Mouse (Mus musculus) lung, embryonic 15.5 days (tissue): ENCODE measurements around the gene Nbl1. TPM values are rescaled to one million over a fixed set of nuclear protein-coding genes. Genes with fewer than 3 reads are reported as not detected.

Experiments
- ATAC-seq: fragments of 200-750 bp; cut with Nextera tagmentation; 2 replicates; pipeline ENCODE4 v1.8.0; 2017; ENCODE audit warnings: moderate number of reproducible peaks, borderline replicate concordance; ENCODE audit not compliant: low FRiP score, low TSS enrichment; ENCODE audit errors: extremely low read depth
- H3K27ac ChIP-seq: fragments of 300-500 bp; sonication (generic); 2 replicates; pipeline ENCODE4 v1.5.1; 2015; ENCODE audit warnings: moderate library complexity, mild to moderate bottlenecking, inconsistent platforms
- H3K27me3 ChIP-seq: fragments of 300-500 bp; sonication (generic); 2 replicates; pipeline ENCODE4 v1.6.1; 2015; ENCODE audit warnings: inconsistent platforms
- H3K36me3 ChIP-seq: fragments of 300-500 bp; sonication (generic); 2 replicates; pipeline ENCODE4 v1.6.1; 2015; ENCODE audit warnings: inconsistent platforms
- H3K4me1 ChIP-seq: fragments of 300-500 bp; sonication (generic); 2 replicates; pipeline ENCODE4 v1.6.1; 2015; ENCODE audit warnings: inconsistent platforms
- H3K4me2 ChIP-seq: fragments of 300-500 bp; sonication (generic); 2 replicates; pipeline ENCODE4 v1.6.1; 2015; ENCODE audit warnings: inconsistent platforms, mild to moderate bottlenecking, moderate library complexity
- H3K4me3 ChIP-seq: fragments of 300-500 bp; sonication (generic); 2 replicates; pipeline ENCODE4 v1.5.1; 2015; ENCODE audit warnings: mild to moderate bottlenecking, inconsistent platforms
- H3K9ac ChIP-seq: fragments of 300-500 bp; sonication (generic); 2 replicates; pipeline ENCODE4 v1.6.1; 2015; ENCODE audit warnings: inconsistent platforms
- H3K9me3 ChIP-seq: fragments of 300-500 bp; sonication (generic); 2 replicates; pipeline ENCODE4 v1.6.1; 2016; ENCODE audit warnings: inconsistent platforms
- WGBS: fragments of 180-500 bp; shearing (Covaris S2); methylation state at CpG from one replicate; pipeline ENCODE4 v1.1.7; 2015; 5-methylcytosine and 5-hydroxymethylcytosine counted together
- polyA plus RNA-seq: library from polyadenylated mRNA; unstranded; fragments of >200 nt; fragmentation: Nextera tagmentation; extraction: Ambion mirVana; gene quantifications from 2 replicates; pipeline ENCODE4 v1.2.1, GENCODE M21; 2015

Gene Nbl1
- polyA plus RNA-seq = 61.2 and 61.4 TPM in 2 replicates

GRCm38 (mm10) chr4:139092356-139093195, at the start of gene Nbl1:
TSS of gene Nbl1 (minus strand) at chr4:139092993.
- peak within 1 kb of the TSS; percentile 39 for H3K27ac ChIP-seq
- no peaks in the 10 kb centered on the region for H3K9me3 ChIP-seq
- under 1% methylated on average over 95 of the region's 105 CpGs for WGBS
- H3K9ac ChIP-seq = peak within 1 kb of the TSS; percentile 69
- H3K4me1 ChIP-seq = peaks cover 42% of the 10 kb centered on the region
- H3K4me2 ChIP-seq = peak within 1 kb of the TSS; percentile 95
- H3K4me3 ChIP-seq = peak within 1 kb of the TSS; percentile 71
- ATAC-seq = peak; percentile 60
- no peaks in the 10 kb centered on the region for H3K36me3 ChIP-seq
- peaks cover 11% of the 10 kb centered on the region; the same call in 1 of the 2 replicates for H3K27me3 ChIP-seq

DNA sequence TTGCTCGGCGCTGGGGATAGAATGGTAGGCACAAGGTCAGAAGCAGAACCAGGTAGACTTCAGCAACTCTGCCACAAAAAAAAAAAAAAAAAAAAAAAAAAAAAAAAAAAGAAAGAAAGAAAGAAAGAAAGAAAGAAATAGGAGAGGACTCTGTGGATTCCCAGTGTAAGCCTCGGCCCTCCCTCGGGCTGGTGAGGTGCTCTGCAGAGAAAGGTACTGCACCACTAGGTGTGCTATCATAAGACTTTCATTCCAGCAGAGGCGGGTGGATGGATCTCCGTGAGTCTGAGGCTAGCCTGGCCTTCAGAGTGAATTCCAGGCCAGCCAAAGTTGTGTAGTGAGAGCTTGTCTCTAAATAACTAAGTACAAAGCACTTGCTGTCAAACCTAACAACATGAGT, 49.0 kb upstream of the Nbl1 start:
- Histone ChIP-seq H3K36me3 (no peaks in the 10 kb centered on the region), H3K4me1 (peaks cover 9% of the 10 kb centered on the region; the same call in 1 of the 2 replicates), H3K9me3 (no peaks in the 10 kb centered on the region), H3K27me3 (no peaks in the 10 kb centered on the region), H3K27ac (no peak overlapping the region), H3K4me2 (no peak overlapping the region), H3K4me3 (no peak overlapping the region), H3K9ac (no peak overlapping the region)
- WGBS = 67% methylated on average over 6 of the region's 6 CpGs
- ATAC-seq = no peak

DNA sequence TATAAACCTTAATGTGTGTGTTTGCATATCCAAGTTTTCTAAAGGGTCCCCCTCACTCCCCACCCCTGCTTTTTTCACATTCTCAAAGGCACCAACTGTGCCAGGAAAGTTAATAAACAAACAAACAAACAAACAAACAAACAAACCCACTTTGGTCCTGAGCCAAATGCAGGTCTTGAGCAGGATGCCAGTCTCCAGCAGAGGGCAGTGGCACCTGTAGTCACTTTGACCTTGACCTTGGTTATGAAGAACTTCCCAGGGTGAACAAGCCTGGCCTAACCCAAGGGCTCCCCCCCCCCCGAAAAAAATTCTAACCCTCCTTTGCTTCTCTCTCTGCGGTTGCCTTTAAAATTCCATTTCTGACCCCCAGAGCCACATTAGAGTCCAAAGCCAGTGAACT, 47.5 kb upstream of the Nbl1 start:
- H3K4me1 ChIP-seq = peaks cover 9% of the 10 kb centered on the region; the same call in 1 of the 2 replicates
- no peak overlapping the region for H3K27ac ChIP-seq
- no peaks in the 10 kb centered on the region for H3K27me3 ChIP-seq
- H3K36me3 ChIP-seq = no peaks in the 10 kb centered on the region
- WGBS = 65% methylated on average over 2 of the region's 2 CpGs
- H3K9me3 ChIP-seq = no peaks in the 10 kb centered on the region
- no peak overlapping the region for H3K9ac ChIP-seq
- H3K4me2 ChIP-seq = no peak overlapping the region
- no peak overlapping the region for H3K4me3 ChIP-seq
- ATAC-seq = no peak

DNA sequence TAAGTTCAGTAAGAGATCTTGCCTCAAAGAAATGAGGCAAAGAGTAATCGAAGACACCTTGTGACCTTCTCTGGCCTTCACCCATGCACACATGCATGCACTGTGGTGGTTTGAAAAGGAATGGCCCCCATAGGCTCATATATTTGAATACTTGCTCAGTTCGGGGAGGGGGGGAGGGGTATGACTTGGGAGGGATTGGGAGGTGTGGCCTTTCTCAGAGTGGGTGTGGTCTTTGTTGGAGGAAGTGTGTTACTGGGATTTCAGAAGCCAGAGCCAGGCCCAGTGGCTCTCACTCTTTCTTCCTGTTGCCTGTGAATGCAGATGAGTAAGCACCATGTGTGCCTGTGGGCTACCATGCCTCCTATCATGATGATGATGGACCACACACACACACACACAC, 43.2 kb upstream of the Nbl1 start:
- Histone ChIP-seq H3K36me3 (no peaks in the 10 kb centered on the region), H3K27me3 (no peaks in the 10 kb centered on the region), H3K27ac (no peak overlapping the region), H3K9me3 (no peaks in the 10 kb centered on the region), H3K4me3 (no peak overlapping the region), H3K4me2 (no peak overlapping the region), H3K4me1 (no peaks in the 10 kb centered on the region; the same call in 1 of the 2 replicates), H3K9ac (no peak overlapping the region)
- no peak for ATAC-seq
- 72% methylated on average over 2 of the region's 2 CpGs for WGBS

- Histone ChIP-seq H3K9ac (no peak overlapping the region), H3K27ac (no peak overlapping the region), H3K4me3 (no peak overlapping the region), H3K27me3 (no peaks in the 10 kb centered on the region), H3K4me1 (peaks cover 15% of the 10 kb centered on the region), H3K36me3 (no peaks in the 10 kb centered on the region), H3K4me2 (no peak overlapping the region), H3K9me3 (no peaks in the 10 kb centered on the region)
- ATAC-seq = no peak
- 72% methylated on average over 5 of the region's 5 CpGs for WGBS
Measured at GRCm38 (mm10) chr4:139133109-139133508, 40.3 kb upstream of the Nbl1 start.

DNA sequence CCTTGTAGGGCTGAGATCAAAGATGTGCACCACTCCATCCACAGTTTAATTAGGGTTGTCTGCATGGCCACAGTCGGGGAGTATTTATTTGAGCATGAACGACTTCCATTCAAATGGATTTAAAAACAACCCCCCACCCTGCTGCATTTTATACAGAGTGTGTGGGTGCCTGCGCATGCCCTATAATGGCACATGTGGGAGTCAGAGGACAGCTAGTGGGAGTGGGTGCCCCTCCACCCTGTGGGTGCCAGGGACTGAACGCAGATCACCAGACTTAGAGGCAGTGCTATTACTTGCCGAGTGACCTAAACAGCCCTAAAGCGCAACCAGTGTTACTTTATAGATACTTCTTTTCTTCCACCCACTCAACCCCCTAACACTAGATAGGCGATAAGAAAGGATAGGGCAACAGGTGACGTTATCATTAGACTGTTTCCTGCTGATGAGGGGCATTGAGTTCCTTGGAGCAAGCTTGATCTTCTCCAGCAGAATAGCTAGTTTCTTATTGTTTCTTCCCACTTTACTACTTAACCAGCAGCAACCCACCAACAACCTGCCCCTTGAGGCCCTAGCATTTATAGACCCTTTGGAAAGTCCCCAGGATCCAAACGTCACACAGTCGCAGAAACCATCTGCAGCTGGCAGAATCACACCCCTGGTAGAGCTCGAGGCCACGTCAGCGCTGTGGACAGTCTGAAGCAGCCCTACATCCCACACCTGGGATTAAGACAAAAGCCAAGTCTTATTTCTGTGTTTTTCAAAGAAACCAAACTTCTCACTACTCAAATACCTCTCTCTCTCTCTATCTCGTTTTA, 39.3 kb upstream of the Nbl1 start:
- Histone ChIP-seq H3K9me3 (no peaks in the 10 kb centered on the region), H3K27me3 (no peaks in the 10 kb centered on the region), H3K4me3 (no peak overlapping the region), H3K27ac (no peak overlapping the region), H3K4me2 (no peak overlapping the region), H3K4me1 (peaks cover 15% of the 10 kb centered on the region), H3K9ac (no peak overlapping the region), H3K36me3 (no peaks in the 10 kb centered on the region)
- WGBS = 81% methylated on average over 14 of the region's 14 CpGs
- ATAC-seq = no peak

GRCm38 (mm10) chr4:139130701-139131549, 38.1 kb upstream of the Nbl1 start, which contains the start of gene Minos1:
TSS of gene Minos1 (minus strand) at chr4:139131113.
- peak within 1 kb of the TSS; percentile 83 for H3K4me2 ChIP-seq
- H3K4me1 ChIP-seq = peaks cover 15% of the 10 kb centered on the region
- H3K9me3 ChIP-seq = no peaks in the 10 kb centered on the region
- peak within 1 kb of the TSS; percentile 92 for H3K4me3 ChIP-seq
- ATAC-seq = peak; percentile 97
- peak within 1 kb of the TSS; percentile 85 for H3K27ac ChIP-seq
- under 1% methylated on average over 63 of the region's 63 CpGs for WGBS
- no peaks in the 10 kb centered on the region for H3K36me3 ChIP-seq
- H3K9ac ChIP-seq = peak within 1 kb of the TSS; percentile 88
- no peaks in the 10 kb centered on the region for H3K27me3 ChIP-seq

DNA sequence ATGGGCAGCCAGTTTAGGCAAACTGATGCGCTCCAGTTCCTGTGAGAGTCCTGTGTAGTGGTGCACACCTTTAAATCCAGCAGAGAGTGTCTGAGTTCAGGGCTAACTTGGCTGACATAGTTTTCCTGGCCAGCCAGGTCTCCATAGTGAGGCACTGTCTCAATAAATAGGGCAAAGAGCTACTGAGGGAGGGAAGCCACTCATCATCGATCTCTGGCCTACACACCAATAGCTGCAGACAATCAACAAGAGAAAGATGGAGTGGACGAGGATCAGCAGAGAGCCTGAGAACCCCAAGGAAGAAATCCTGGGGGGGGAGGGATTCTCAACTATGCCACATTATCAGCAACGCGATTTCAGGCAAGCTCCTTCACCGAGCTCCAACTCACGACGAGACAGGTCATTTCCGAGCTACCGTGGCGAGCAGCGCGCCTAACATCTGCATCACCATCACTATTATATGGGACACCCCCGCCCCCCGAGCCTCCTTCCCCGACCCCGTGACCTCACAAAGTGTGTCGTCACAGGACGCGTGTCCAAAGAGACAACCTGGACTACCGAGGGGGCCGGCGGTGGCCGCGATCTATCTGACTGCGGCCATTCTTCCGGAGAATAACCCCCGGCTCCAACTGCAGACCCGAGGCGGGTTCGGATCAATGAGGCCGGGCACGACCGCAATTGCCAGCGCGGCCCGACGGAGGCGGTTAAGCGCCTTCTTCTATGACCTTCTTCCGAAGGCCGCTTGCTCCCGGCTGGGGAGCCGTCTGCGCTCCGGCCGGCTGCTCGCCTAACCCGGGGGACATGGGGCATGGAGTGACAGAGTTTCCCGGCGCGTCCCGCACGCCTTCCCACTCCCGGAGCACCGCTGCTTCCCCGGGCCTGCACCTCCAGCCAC, 37.3 kb upstream of the Nbl1 start:
- WGBS = 3% methylated on average over 57 of the region's 57 CpGs

DNA sequence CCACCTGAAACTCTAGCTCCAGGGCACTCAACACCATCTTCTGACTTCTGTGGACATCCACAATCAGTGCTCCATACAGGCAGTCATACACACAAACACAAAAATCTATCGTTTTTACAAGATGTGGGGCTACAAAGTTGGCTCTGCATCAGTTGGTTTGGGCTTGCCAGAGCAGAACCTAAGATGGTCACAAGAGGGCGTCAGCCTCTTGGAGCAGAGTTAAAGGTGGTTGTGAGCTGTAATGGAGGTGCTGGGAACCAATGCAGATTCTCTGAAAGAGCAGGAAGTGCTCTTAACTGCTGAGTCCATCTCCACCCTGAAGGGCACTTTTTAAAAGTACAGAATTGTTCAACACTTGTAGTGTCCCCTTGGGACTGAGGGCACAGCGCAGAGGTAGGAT, 33.7 kb upstream of the Nbl1 start:
- H3K36me3 ChIP-seq = no peaks in the 10 kb centered on the region
- H3K9me3 ChIP-seq = no peaks in the 10 kb centered on the region
- no peak for ATAC-seq
- peaks cover 15% of the 10 kb centered on the region for H3K4me1 ChIP-seq
- no peak overlapping the region for H3K4me2 ChIP-seq
- H3K27ac ChIP-seq = no peak overlapping the region
- H3K9ac ChIP-seq = no peak overlapping the region
- WGBS = 84% methylated on average over 3 of the region's 3 CpGs
- no peaks in the 10 kb centered on the region for H3K27me3 ChIP-seq
- H3K4me3 ChIP-seq = no peak overlapping the region

More for the DNA sequence above, 37.3 kb upstream of the Nbl1 start:
- Histone ChIP-seq H3K4me1 (peaks cover 15% of the 10 kb centered on the region), H3K9ac (peak overlapping the region; percentile 88), H3K9me3 (no peaks in the 10 kb centered on the region), H3K27ac (peak overlapping the region; percentile 85), H3K36me3 (no peaks in the 10 kb centered on the region), H3K4me3 (peak overlapping the region; percentile 92), H3K27me3 (no peaks in the 10 kb centered on the region), H3K4me2 (peak overlapping the region; percentile 83)
- no peak; the same call in 1 of the 2 replicates for ATAC-seq

DNA sequence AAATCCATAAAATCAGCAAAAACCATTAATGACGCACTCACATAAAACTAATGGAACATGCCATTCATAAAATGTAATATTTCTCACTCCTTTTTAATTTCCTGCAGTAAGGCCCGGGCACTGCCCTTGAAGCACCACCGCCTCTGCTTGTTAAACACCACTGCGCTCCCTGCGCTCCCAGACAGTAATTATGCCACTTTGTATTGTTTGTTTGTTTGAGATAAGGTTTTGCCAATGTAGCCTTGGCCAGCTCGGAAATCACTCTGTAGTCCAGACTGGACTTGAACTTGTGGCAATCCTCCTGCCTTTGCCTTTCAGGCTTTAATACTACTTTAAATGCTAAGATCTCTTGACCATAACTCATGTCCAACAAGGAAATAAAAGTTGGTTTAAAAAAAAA, 32.1 kb upstream of the Nbl1 start:
- 75% methylated on average over 6 of the region's 6 CpGs for WGBS
- no peaks in the 10 kb centered on the region for H3K9me3 ChIP-seq
- H3K36me3 ChIP-seq = no peaks in the 10 kb centered on the region
- H3K4me3 ChIP-seq = no peak overlapping the region
- H3K27ac ChIP-seq = no peak overlapping the region
- no peaks in the 10 kb centered on the region for H3K27me3 ChIP-seq
- H3K9ac ChIP-seq = no peak overlapping the region
- peaks cover 20% of the 10 kb centered on the region for H3K4me1 ChIP-seq
- ATAC-seq = no peak
- no peak overlapping the region for H3K4me2 ChIP-seq
